Mouse (Mus musculus) hindbrain, postnatal 0 days (tissue): ENCODE results near the gene Rmnd1. TPM values are rescaled to one million over a fixed set of nuclear protein-coding genes. Genes with fewer than 3 reads are reported as not detected.
"Not testable (repeated sequence)": the region's sequence is repeated elsewhere in the genome, so short reads cannot be mapped to it uniquely, and the experiment has no call there.

Experiments used
- ATAC-seq: fragments of 200-750 bp; cut with Nextera tagmentation; 2 replicates; pipeline ENCODE4 v1.8.0; 2017; ENCODE audit warnings: mild to moderate bottlenecking, moderate TSS enrichment, moderate library complexity
- DNase-seq: peaks from one replicate; pipeline ENCODE4 v3.0.0-alpha.2; 2015; ENCODE audit warnings: low spot score
- H3K27ac ChIP-seq: fragments of 300-500 bp; sonication (generic); 2 replicates; pipeline ENCODE4 v1.5.1; 2014; ENCODE audit warnings: mild to moderate bottlenecking
- H3K27me3 ChIP-seq: fragments of 300-500 bp; sonication (generic); 2 replicates; pipeline ENCODE4 v1.6.1; 2014; ENCODE audit warnings: low read length, mixed read lengths; ENCODE audit not compliant: insufficient read depth
- H3K36me3 ChIP-seq: fragments of 300-500 bp; sonication (generic); 2 replicates; pipeline ENCODE4 v1.6.1; 2014; ENCODE audit warnings: low read length, mixed read lengths; ENCODE audit not compliant: insufficient read depth
- H3K4me1 ChIP-seq: fragments of 300-500 bp; sonication (generic); 2 replicates; pipeline ENCODE4 v1.6.1; 2014; ENCODE audit warnings: antibody characterized with exemption, low read length, mixed read lengths; ENCODE audit not compliant: insufficient read depth
- H3K4me2 ChIP-seq: fragments of 300-500 bp; sonication (generic); 2 replicates; pipeline ENCODE4 v1.6.1; 2014; ENCODE audit warnings: low read depth, mild to moderate bottlenecking, low read length, moderate library complexity, mixed read lengths
- H3K4me3 ChIP-seq: fragments of 300-500 bp; sonication (generic); 2 replicates; pipeline ENCODE4 v1.5.1; 2014; ENCODE audit warnings: low read length
- H3K9ac ChIP-seq: fragments of 300-500 bp; sonication (generic); replicated peaks from 2 replicates; pipeline ENCODE4 v1.6.1; 2014; ENCODE audit warnings: mild to moderate bottlenecking, low read length, moderate library complexity, mixed read lengths
- H3K9me3 ChIP-seq: fragments of 300-500 bp; sonication (generic); 2 replicates; pipeline ENCODE4 v1.6.1; 2016; ENCODE audit warnings: low read length, mixed read lengths
- CTCF ChIP-seq: IDR thresholded peaks from 2 replicates; pipeline ENCODE4 v1.5.1; 2016; ENCODE audit warnings: antibody characterized with exemption, control low read depth, low read depth
- WGBS: fragments of 180-500 bp; shearing (Covaris S2); extraction: QIAGEN DNeasy Blood & Tissue Kit; methylation state at CpG from one replicate; pipeline ENCODE4 v1.1.7; 2014; 5-methylcytosine and 5-hydroxymethylcytosine counted together
- polyA plus RNA-seq: library from polyadenylated mRNA; unstranded; fragments of >200 nt; fragmentation: Nextera tagmentation; extraction: Ambion mirVana; gene quantifications from 2 replicates; pipeline ENCODE4 v1.2.1, GENCODE M21; 2015
- total RNA-seq: library from RNA; depleted of rRNA; stranded (reverse); fragments of >200 nt; gene quantifications from 2 replicates; pipeline ENCODE4 v1.2.3, GENCODE M21; 2014

Gene Rmnd1
- total and polyA plus RNA-seq, 2 experiments from 2014 or later, result 24.7 to 30.0 TPM

DNA sequence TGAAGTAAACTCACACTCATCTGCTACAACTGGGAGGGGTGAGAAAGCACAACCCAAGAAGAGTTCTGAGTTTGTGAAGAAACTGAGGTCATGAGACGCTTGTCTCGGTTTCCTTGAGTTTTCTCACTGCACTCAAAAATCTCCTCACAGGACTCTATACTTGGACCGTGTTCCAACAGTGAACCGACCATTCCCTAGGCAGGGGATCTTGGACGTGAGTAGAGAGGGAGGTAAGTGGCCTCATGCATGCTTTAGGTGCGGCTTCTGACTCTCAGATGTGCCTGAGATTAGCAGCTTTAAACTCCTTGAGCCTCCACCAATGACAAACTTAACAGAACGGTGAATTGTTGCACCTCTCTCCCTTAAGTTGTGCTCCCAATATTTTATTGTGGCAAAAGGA, 33.6 kb upstream of the Rmnd1 start:
- Histone ChIP-seq H3K36me3 (no peaks in the 10 kb centered on the region), H3K4me1 (no peaks in the 10 kb centered on the region), H3K27ac (no peak overlapping the region), H3K9ac (no peak overlapping the region), H3K9me3 (no peaks in the 10 kb centered on the region), H3K4me3 (no peak overlapping the region), H3K27me3 (no peaks in the 10 kb centered on the region), H3K4me2 (no peak overlapping the region)
- TF ChIP-seq CTCF, result no peak
- DNase-seq, result no peak
- ATAC-seq, result no peak
- 83% methylated on average over 7 of the region's 7 CpGs for WGBS

DNA sequence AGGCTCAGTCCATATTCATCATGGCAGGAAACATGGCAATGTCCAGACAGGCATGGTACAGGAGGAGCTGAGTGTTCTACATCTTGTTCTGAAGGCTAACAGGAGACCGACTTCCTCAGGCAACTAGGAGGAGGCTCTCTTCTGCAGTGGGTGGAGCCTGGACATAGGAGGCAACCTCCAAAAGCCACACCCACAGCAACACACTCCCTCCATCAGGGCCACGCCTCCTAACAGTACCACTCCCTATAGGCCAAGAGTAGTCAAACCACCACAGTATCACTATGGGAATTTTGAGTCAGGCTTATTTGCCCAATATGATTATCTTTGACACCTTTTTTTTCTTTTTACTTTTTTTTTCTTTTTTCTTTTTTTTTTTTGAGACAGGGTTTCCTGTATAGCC, 28.0 kb upstream of the Rmnd1 start:
- no peak overlapping the region for H3K4me2 ChIP-seq
- no peak overlapping the region for H3K27ac ChIP-seq
- no peaks in the 10 kb centered on the region for H3K9me3 ChIP-seq
- no peak for TF ChIP-seq CTCF
- H3K9ac ChIP-seq, result no peak overlapping the region
- DNase-seq (no peak), ATAC-seq (no peak)
- H3K36me3 ChIP-seq, result no peaks in the 10 kb centered on the region
- WGBS, result 97% methylated on average over 2 of the region's 2 CpGs
- no peak overlapping the region for H3K4me3 ChIP-seq
- no peaks in the 10 kb centered on the region for H3K4me1 ChIP-seq
- H3K27me3 ChIP-seq, result no peaks in the 10 kb centered on the region

GRCm38 (mm10) chr10:4456409-4456808, 24.2 kb upstream of the Rmnd1 start:
- Histone ChIP-seq H3K27ac (no peak overlapping the region), H3K4me2 (no peak overlapping the region), H3K9ac (no peak overlapping the region), H3K4me3 (no peak overlapping the region), H3K27me3 (no peaks in the 10 kb centered on the region), H3K9me3 (no peaks in the 10 kb centered on the region), H3K36me3 (no peaks in the 10 kb centered on the region), H3K4me1 (no peaks in the 10 kb centered on the region)
- 78% methylated on average over 4 of the region's 4 CpGs for WGBS
- no peak for DNase-seq
- ATAC-seq, result no peak
- no peak for TF ChIP-seq CTCF

GRCm38 (mm10) chr10:4435416-4435815, 3.2 kb upstream of the Rmnd1 start:
- no peak overlapping the region for H3K9ac ChIP-seq
- WGBS, result 85% methylated on average over 3 of the region's 3 CpGs
- H3K4me2 ChIP-seq, result no peak overlapping the region
- H3K4me3 ChIP-seq, result no peak overlapping the region
- no peaks in the 10 kb centered on the region for H3K27me3 ChIP-seq
- peaks cover 11% of the 10 kb centered on the region for H3K36me3 ChIP-seq
- no peaks in the 10 kb centered on the region for H3K9me3 ChIP-seq
- TF ChIP-seq CTCF, result no peak
- no peak overlapping the region for H3K27ac ChIP-seq
- DNase-seq (no peak), ATAC-seq (no peak)
- 0 out of 2 replicates have a peak, but pooled peaks cover 7% of the 10 kb centered on the region for H3K4me1 ChIP-seq

DNA sequence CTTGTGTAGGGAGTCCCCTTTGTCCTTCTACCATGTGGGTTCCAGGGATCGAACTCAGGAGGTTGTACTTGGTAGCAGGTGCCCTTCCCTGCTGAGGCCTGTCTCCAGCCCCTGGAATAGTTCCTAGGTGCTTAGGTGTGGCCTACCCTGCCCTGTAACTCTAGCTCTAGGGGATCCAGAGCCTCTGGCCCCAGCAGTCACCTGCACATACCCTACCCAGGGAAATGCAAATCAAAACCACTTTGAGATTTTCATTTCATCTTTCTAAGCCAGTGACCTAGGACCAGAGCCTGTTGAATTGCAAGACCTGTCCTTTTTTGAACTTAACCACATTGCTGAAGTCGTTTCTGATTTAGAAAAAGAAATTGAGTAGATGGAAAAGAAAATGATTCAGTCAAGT, 1.7 kb upstream of the Rmnd1 start:
- not testable (repeated sequence) for H3K4me2 ChIP-seq, H3K9me3 ChIP-seq, DNase-seq, H3K36me3 ChIP-seq, H3K27ac ChIP-seq, H3K4me1 ChIP-seq, ATAC-seq, H3K4me3 ChIP-seq, H3K9ac ChIP-seq, H3K27me3 ChIP-seq
- 96% methylated on average over 2 of the region's 2 CpGs for WGBS

- peak overlapping the region; percentile 46 for H3K9ac ChIP-seq
- H3K27ac ChIP-seq, result peak overlapping the region; percentile 85
- H3K4me2 ChIP-seq, result peak overlapping the region; percentile 69
- no peak for ATAC-seq
- WGBS, result 10% methylated on average over 19 of the region's 19 CpGs
- TF ChIP-seq CTCF, result peak; percentile 42
- H3K4me3 ChIP-seq, result peak overlapping the region; percentile 70
- no peaks in the 10 kb centered on the region for H3K27me3 ChIP-seq
- no peaks in the 10 kb centered on the region for H3K36me3 ChIP-seq
- H3K4me1 ChIP-seq, result 0 out of 2 replicates have a peak, but pooled peaks cover 7% of the 10 kb centered on the region
- H3K9me3 ChIP-seq, result no peaks in the 10 kb centered on the region
- DNase-seq, result peak; percentile 43
These were observed 988 bp upstream of the Rmnd1 start for GRCm38 (mm10) chr10:4432996-4433755.

- DNase-seq (no peak), ATAC-seq (no peak; the same call in 1 of the 2 replicates)
- Histone ChIP-seq H3K4me1 (0 out of 2 replicates have a peak, but pooled peaks cover 7% of the 10 kb centered on the region), H3K27me3 (no peaks in the 10 kb centered on the region), H3K9ac (peak overlapping the region; percentile 74), H3K27ac (peak overlapping the region; percentile 74), H3K36me3 (peaks cover 3% of the 10 kb centered on the region; the same call in 1 of the 2 replicates), H3K4me3 (peak overlapping the region; percentile 70), H3K4me2 (peak overlapping the region; percentile 91), H3K9me3 (no peaks in the 10 kb centered on the region)
- 12% methylated on average over 5 of the region's 5 CpGs for WGBS
- TF ChIP-seq CTCF, result no peak
These were observed 454 bp downstream of the Rmnd1 start for GRCm38 (mm10) chr10:4431746-4432122.
